In genomic region chr16:77738821-77739220, GRCm38 (mm10) we compare ENCODE assay signal across 15 mouse cellular contexts.
"Had no signal": no experiment of that assay in that cellular context is flagged by ENCODE, and none has a peak within 500 bp of the region (broad histone marks: within the 10 kb centered on the region; RNA-seq: fewer than 3 reads in every experiment).

No protein-coding gene starts in this region.

- H3K9me3 ChIP-seq: limb, embryonic 13.5 days; liver, embryonic 15.5 days; midbrain, embryonic 13.5 days had no signal

- H3K27ac ChIP-seq: kidney, postnatal 0 days; limb, embryonic 13.5 days; liver, embryonic 15.5 days; midbrain, embryonic 13.5 days had no signal

- ATAC-seq: midbrain, embryonic 13.5 days had no signal

- H3K4me2 ChIP-seq: limb, embryonic 13.5 days; liver, embryonic 11.5 days; liver, embryonic 15.5 days; midbrain, embryonic 13.5 days had no signal

- H3K4me1 ChIP-seq: limb, embryonic 13.5 days; liver, embryonic 15.5 days; midbrain, embryonic 13.5 days had no signal

- H3K36me3 ChIP-seq: limb, embryonic 13.5 days; liver, embryonic 15.5 days; midbrain, embryonic 13.5 days had no signal

- H3K4me3 ChIP-seq: limb, embryonic 13.5 days; liver, embryonic 15.5 days; midbrain, embryonic 13.5 days had no signal

- H3K27me3 ChIP-seq: limb, embryonic 13.5 days; liver, embryonic 15.5 days; midbrain, embryonic 13.5 days had no signal

- H3K9ac ChIP-seq: limb, embryonic 13.5 days; liver, embryonic 15.5 days; midbrain, embryonic 13.5 days had no signal

- DNase-seq: kidney, adult 9 months; kidney, postnatal 36 days; layer of hippocampus, adult 9-11 months; layer of hippocampus, postnatal 36 days; lung, adult 2 months; lung, postnatal 10 days; right cerebral cortex, adult 18-20 months; right cerebral cortex, postnatal 25 days; thymus, adult 18-20 months; thymus, postnatal 14 days had no signal
